ENCODE assay signal across 8 mouse cellular contexts in genomic region chr14:49785793-49786192, GRCm38 (mm10). TPM values are rescaled to one million over a fixed set of nuclear protein-coding genes. Genes with fewer than 3 reads are reported as not detected.
DNase-seq lines count a peak whose midpoint lies in the region; ATAC-seq and TF ChIP-seq lines count a peak whose summit lies in the region.

No protein-coding gene starts in this region.

- H3K4me1 ChIP-seq in midbrain, embryonic 14.5 days (ENCODE audit: control insufficient read depth, insufficient read depth, low read length) = peaks cover 16% of the 10 kb centered on the region
- H3K4me1 ChIP-seq in midbrain, embryonic 15.5 days = peaks cover 14% of the 10 kb centered on the region
- H3K4me1 ChIP-seq in cerebellum, adult 2 months (ENCODE audit: control insufficient read depth, insufficient read depth, low read length) = peaks cover 2% of the 10 kb centered on the region; the same call in 1 of the 2 replicates

- H3K9ac ChIP-seq in midbrain, embryonic 14.5 days (replicated peaks; ENCODE audit: low read length) = no peak overlapping the region
- no peak overlapping the region for H3K9ac ChIP-seq in midbrain, embryonic 15.5 days

- H3K9me3 ChIP-seq in midbrain, embryonic 14.5 days (ENCODE audit: control insufficient read depth, low read length) = no peaks in the 10 kb centered on the region
- H3K9me3 ChIP-seq in midbrain, embryonic 15.5 days = no peaks in the 10 kb centered on the region

- H3K27me3 ChIP-seq in midbrain, embryonic 14.5 days (ENCODE audit: control insufficient read depth, insufficient read depth, low read length) = no peaks in the 10 kb centered on the region
- peaks cover 7% of the 10 kb centered on the region; the same call in 1 of the 2 replicates for H3K27me3 ChIP-seq in midbrain, embryonic 15.5 days (replicated peaks)
- H3K27me3 ChIP-seq in cerebellum, adult 2 months (ENCODE audit: control insufficient read depth, insufficient read depth, low read length) = no peaks in the 10 kb centered on the region

- no peaks in the 10 kb centered on the region for H3K36me3 ChIP-seq in midbrain, embryonic 14.5 days (ENCODE audit: control insufficient read depth, insufficient read depth, low read length)
- no peaks in the 10 kb centered on the region for H3K36me3 ChIP-seq in midbrain, embryonic 15.5 days (replicated peaks)

- 57% methylated on average over 2 of the region's 2 CpGs for WGBS in midbrain, embryonic 14.5 days
- WGBS in midbrain, embryonic 15.5 days = 53% methylated on average over 2 of the region's 2 CpGs
- 55% methylated on average over 2 of the region's 2 CpGs for WGBS in cerebellum, adult 2 months

- no peak for TF ChIP-seq POLR2A in cerebellum, adult 2 months (IDR thresholded peaks at IDR 0.05; ENCODE audit: borderline replicate concordance, insufficient read depth, low read length)

- no peak overlapping the region for H3K4me3 ChIP-seq in midbrain, embryonic 14.5 days (replicated peaks; ENCODE audit: low read depth, low read length)
- H3K4me3 ChIP-seq in midbrain, embryonic 15.5 days = no peak overlapping the region
- H3K4me3 ChIP-seq in cerebellum, adult 2 months (replicated peaks; ENCODE audit: insufficient read depth, low read depth, low read length) = no peak overlapping the region

- no peak for ATAC-seq in midbrain, embryonic 14.5 days (ENCODE audit: low FRiP score, low TSS enrichment)
- no peak for ATAC-seq in midbrain, embryonic 15.5 days (replicated peaks)

- TF ChIP-seq CTCF in cerebellum, adult 2 months (IDR thresholded peaks at IDR 0.05; ENCODE audit: borderline replicate concordance, insufficient read depth, low read depth, low read length) = peak; percentile 69; the same call in 1 of the 2 replicates

- intact Hi-C loops in heart, postnatal 14 days (cut with DNase I) = loop anchor here (2.0 kb wide), 2 partner anchors 29 to 547 kb away; no protein-coding TSS in a partner anchor

- peak; percentile 27 to 76 for DNase-seq in adrenal gland, adult (ENCODE audit: inconsistent age in 2 of 2, low spot score in 1 of 2)
- no peak for DNase-seq in adrenal gland, adult 8-10 months
- DNase-seq in midbrain, embryonic 14.5 days = peak; percentile 85
- peak; percentile 77 to 84 for DNase-seq in cerebellum, adult 2 months
- peak; percentile 44 to 70 for DNase-seq in heart, postnatal 14 days
- peak; percentile 24 to 45 for DNase-seq in left cerebral cortex, adult 8-10 months (ENCODE audit: low spot score in 2 of 2)
- DNase-seq in right cerebral cortex, postnatal 4 days = peak; percentile 70

- no peak overlapping the region for H3K4me2 ChIP-seq in midbrain, embryonic 14.5 days (ENCODE audit: low read length)
- no peak overlapping the region for H3K4me2 ChIP-seq in midbrain, embryonic 15.5 days

- H3K27ac ChIP-seq in midbrain, embryonic 14.5 days (replicated peaks; ENCODE audit: low read depth, low read length) = no peak overlapping the region
- H3K27ac ChIP-seq in midbrain, embryonic 15.5 days = no peak overlapping the region
- H3K27ac ChIP-seq in cerebellum, adult 2 months (ENCODE audit: insufficient read depth, low read length) = no peak overlapping the region

RNA-seq across cellular contexts. Expression of gene Armh4, which starts 2.6 kb away (rescaled TPM):
- 1 to 10 TPM in 2 of 4 experiments, under 1 TPM in 2; 0.89 to 2.0 (median 1.1) TPM for total RNA-seq in adrenal gland, adult 8-10 months (2022)
- polyA plus RNA-seq in midbrain, embryonic 14.5 days (2014; fragmentation: Nextera tagmentation; extraction: Ambion mirVana) = 19.8 and 30.4 TPM in 2 replicates
- 21.6 and 25.8 TPM in 2 replicates for polyA plus RNA-seq in midbrain, embryonic 15.5 days (2015; fragmentation: Nextera tagmentation; extraction: Ambion mirVana)
- polyA plus RNA-seq in cerebellum, adult 2 months (2012; rRNA removed) = 55.0 and 56.9 TPM in 2 replicates
- 1 to 10 TPM; 4.1 to 5.4 TPM for total RNA-seq in heart, postnatal 14 days (2021)
- total RNA-seq in left cerebral cortex, adult 8-10 months (2022) = 10 to 100 TPM; 25.9 to 31.4 (median 28.0) TPM

Comparison
In these comparisons a context has a peak if more than half of its experiments do, and no peak if none do; other contexts are left out.
1. RNA of gene Armh4, which starts 2.6 kb away (total RNA-seq): 25.9 to 31.4 TPM in left cerebral cortex, adult 8-10 months; 4.1 to 5.4 TPM in heart, postnatal 14 days and 0.89 to 2.0 TPM in adrenal gland, adult 8-10 months; every median in the first group is over 4 times any median in the second.